Mouse (Mus musculus): ENCODE measurements around the gene Gdpgp1.

Gdpgp1 gene

DNA sequence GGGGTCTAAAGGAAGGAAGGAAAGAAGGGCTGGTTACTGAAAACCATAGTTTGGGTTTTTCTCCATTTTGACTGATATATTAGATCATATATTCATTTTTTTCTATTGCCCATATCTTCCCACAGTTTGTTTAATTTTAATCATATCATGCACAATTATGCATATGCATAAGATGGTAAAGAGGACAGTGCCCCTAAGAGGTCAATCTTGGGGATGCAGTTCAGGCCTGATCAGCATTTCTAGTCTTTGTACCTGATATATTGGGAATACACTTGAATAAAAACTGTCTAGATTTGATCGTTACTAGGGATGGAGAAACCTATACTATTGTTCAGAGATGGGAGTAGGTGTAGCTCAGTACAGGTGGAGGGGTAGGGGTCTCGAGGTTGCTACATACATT, 48.3 kb downstream of the Gdpgp1 start:
- no peak for DNase-seq (ENCODE audit: low spot score)

DNA sequence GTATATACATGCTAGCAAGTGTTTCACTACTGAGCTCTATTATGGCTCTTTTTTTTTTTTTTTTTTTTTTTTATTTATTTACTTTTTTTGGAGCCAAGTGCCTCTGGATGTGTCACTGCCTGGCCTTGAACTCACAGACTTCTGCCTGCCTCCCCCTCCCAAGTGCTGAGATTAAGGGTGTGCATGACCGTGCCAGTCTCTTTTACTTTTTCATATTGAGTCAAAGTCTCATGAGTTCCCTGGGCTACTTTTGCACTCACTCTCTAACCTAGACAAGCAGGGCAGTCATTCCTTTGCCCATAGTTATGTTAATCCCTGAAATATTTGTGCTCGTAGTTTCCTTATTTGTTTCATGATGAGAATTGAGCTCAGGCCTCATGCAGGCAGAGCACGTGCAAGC, 49.0 kb downstream of the Gdpgp1 start:
- no peak for DNase-seq (ENCODE audit: low spot score)

DNA sequence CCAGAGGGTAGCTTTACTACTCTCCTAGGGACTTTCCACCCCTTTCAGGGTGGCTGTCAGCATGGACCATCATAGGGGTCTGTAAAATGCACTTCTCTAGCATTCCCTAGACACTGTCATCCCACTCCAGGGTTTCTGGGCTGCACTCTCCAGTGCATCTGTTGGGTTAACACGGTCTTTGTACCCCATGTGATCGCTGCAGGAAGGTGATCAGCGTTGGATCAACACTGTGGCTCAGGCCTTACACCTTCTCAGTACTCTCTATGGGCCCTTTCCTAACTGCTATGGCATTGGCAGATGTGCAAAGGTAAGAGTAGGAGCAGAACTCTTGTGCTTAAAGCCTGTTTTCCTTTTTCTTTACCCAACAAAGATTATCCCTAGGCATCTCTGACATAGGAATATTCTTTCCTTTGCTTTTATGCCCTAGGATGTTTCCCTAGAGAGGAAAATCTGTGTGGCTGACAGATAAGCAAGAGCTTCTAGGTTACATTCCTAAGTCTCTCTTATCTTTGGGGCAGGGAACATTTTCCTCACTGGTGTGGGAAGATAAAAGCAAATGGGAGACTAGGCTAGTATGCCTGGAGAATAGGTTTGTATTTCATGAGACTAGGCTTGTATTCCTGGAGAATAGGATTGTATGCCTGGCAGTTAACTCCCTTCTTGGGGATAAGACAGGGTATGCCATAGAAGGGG, 50.7 kb downstream of the Gdpgp1 start:
- no peak for DNase-seq (ENCODE audit: low spot score)

DNA sequence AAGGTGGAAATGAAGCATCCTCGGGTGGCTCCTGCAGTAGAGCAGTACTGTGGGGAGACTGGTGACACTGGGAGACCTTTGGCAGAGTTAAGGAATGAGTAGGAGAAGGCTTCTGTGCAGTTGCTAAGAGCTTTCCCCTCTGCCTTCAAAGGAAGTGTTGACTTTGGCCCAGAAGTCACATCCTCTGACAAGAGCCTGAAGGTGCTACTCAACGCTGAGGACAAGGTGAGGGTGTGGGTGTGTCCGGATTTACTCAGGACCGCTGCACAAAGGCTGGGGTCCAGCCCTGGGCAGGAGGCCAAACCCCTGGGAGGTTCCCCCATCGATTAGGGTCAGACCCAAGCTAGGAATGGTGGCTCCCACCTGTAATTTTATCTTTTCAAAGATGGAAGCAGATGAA, 51.7 kb downstream of the Gdpgp1 start:
- no peak for DNase-seq (ENCODE audit: low spot score)

DNA sequence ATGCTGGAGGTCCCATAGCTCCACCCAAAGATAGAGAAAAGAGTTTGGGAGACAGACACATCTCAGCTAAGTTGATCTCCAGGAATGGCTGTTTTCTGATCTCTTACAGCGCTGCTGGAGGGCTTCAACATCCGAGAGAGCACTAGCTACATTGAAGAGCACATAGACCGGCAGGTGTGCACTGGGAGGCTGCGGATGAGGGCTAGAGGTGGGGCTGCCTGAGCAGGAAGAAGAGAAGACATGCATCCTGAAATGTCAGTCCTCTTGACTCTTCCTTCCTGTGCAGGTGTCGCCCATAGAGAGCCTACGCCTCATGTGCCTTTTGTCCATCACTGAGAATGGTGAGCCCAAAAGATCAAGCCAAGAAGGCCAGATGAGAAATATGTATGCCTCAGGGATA, 53.1 kb downstream of the Gdpgp1 start:
- DNase-seq (ENCODE audit: low spot score): no peak

DNA sequence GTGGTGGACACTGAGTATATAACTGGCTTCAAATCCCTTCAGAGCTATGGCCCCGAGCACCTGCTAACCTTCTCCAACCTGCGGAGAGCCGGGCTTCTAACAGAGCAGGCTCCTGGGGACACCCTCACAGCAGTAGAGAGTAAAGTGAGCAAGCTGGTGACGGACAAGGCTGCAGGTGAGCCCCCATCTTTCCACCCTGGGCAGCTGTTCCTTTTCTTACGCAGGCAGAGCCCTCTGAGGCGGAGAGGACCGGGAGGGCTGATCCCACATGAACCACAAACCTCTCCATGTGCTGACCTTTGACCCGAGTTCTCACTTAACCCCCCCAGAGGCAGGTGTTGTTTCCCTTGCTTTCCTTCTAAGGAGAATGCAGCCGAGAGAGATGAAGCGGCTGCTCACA, 55.1 kb downstream of the Gdpgp1 start:
- DNase-seq (ENCODE audit: low spot score): no peak
